Mouse (Mus musculus): Measurements from ENCODE around the gene Chrna7. TPM values are rescaled to one million over a fixed set of nuclear protein-coding genes. Genes with fewer than 3 reads are reported as not detected.

The Chrna7 gene
- under 1 TPM in 2 of 4 experiments, not detected in 2; 0.16 to 0.29 TPM for total RNA-seq (2022)

DNA sequence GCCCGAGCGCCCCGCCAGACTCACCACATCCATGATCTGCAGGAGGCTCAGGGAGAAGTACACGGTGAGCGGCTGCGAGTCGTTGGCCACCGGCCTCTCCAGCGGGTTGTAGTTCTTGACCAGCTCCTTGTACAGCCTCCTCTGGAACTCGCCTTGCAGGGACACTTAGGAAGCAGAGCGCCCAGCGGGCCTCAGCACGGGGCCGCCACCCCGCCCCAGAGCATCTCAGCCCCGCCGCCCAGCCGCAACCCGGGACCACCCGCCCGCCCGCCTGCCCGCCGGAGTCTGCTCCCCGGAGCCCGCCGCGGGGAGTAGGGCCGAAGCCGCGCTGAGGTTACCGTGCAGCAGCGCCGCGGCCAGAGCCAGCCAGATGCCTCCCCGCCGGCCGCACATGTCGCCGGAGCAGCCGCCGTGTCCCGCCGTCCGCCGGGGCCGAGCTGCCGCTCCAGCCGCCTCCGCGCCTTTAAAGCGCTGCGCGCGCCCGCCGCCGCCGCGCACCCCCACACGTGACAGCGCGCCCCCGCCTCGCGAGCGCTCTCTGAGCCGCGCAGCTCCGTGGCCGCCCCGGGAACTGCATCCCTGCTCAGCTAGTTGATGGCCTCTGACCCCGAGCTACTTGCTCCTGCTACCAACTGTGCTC, at the start of gene Chrna7:
Chrna7 (minus strand) TSS at position 486 of the 640 bp plus-strand sequence.
- peak; percentile 45 to 56 for DNase-seq (ENCODE audit: low spot score in 2 of 2)

DNA sequence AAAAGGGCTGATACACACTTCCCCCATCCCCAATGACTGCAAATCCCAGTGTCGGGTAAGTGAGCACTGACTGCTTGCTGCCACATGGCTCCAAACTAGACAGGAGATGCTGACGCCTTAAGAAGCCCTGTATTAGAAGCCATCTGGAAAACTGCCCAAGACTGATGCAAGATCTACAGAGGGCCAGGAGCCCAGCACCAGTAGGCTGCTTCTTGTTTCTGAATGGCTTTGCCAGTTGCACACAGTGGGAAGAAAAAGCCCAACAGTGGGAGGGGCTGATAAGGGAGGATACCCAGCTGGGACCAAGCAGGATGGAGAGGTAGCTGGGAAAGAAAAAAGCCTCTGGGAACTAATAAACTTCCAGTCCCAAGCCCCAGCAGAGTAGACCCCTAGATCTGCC, 37.0 kb upstream of the Chrna7 start:
- DNase-seq (ENCODE audit: low spot score in 2 of 2): no peak

DNA sequence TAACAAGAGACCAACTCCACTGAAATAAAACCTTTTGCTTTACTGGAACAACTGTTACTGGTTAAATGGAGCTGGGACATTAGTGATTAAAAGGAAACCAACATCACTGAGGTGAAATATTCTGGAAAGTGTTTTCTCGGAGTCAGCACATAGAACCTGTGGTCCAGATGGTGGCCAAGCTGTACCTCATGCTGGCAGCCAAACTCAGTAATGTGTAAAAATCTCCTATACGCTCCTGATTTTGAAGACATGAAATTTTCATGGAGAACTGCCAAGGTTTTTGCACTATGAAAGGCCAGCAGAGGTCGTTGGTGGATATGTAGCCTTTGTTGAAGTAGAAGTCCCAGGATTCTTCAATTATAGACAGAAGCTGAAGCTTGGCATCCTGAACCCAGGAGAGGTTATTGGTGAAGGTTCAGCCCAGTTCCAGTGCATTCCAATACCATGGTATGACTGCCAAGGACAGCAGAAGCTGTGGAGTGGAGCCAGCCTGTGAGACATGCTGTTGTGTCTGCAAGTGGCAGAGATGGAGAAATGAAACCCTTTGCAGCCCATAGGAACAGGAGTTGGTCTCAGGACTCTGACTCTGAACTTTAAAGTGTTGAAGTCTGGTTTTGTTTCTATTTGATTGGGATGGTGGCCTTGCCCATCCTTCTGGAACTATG, 25.6 kb upstream of the Chrna7 start:
- no peak for DNase-seq (ENCODE audit: low spot score in 2 of 2)

DNA sequence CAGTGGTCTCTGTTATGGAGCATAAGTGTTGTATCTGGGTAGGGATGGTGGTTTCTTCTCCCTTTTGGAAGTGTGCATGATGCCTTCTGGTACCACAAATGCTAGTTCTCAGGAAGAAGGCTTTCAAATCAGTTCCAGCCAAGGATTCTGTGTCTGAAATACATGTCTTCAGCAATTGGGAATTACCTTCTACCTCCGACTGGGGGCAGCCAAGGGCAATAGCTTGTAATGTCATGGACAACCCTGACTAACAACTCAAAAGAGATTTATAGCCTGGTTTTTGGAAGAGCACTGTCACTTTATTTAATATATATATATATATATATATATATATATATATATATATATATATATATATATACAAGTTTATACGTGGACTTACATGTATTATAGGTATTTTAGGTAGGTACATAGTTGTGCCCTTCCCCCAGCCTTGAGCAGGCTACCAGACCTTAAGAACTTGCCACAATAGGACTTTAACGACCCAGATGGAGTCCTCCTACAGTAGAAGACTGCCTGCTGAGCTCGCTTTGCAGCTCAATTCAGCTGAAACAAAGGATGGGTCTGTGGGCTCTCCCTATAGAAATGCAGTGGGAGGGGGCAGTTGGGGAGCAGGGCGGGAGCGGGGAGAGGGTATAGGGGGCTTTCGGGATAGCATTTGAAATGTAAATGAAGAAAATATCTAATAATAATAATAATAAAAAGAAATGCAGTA, 12.9 kb upstream of the Chrna7 start:
- no peak for DNase-seq (ENCODE audit: low spot score in 2 of 2)

DNA sequence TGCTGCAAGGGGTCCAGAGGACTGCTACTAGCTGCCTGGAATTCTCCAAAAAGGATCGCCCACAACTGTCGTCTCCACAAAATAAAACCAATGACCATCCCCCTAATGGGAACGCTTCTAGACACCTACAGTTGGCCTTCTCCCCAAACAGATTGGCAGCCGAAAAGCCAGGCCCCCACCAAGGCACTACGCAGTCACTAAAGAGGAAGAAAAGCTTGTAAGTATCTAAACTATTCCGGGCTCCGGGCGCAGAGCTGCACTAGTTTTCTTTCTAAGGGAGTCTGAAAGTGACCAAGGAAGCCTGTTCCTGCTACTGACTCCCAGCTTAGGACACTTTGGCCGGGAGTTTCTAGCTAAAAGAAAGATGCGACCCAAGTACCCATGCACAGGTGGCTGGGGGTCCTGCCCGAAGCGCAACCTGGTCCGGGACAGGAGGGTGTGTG, 707 bp downstream of the Chrna7 start:
- no peak for DNase-seq (ENCODE audit: low spot score in 2 of 2)

DNA sequence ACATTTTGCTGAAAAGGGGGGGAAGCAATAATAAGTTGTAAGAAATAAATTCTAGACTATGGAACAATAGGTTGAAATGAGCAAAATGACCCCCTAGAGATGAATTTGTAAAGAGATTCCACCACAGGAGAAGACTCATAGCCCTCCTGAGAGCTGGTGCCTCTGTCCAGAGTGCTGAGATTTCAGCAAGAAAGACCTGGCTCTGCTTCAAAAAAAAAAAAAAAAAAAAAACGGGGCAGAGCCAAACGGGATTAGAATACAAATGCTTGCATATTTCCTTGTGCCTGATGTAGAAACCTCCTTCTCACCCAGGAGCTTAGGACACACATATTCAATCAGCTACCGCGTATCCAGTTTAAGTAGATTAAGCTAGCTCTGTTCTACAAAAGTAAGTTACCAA, 2.9 kb downstream of the Chrna7 start:
- DNase-seq (ENCODE audit: low spot score in 2 of 2): no peak

DNA sequence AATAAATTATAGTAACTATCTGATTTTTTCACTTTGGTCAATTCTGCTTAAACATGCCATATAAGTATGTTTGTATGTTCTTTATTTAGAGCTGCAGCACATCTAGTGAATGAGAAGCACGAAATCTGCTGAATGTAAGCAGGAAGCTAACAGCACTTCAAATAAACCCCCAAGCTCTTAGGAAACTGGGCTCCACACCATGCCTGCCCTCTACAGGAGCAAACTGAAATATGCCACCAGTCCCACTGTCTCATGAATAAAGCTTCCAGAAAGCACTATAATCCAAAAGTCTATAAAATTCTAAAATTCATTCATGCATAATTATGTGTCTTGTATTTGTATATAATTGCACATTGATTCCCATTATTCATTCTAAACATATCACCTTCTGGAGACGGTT, 5.2 kb downstream of the Chrna7 start:
- DNase-seq (ENCODE audit: low spot score in 2 of 2): no peak

DNA sequence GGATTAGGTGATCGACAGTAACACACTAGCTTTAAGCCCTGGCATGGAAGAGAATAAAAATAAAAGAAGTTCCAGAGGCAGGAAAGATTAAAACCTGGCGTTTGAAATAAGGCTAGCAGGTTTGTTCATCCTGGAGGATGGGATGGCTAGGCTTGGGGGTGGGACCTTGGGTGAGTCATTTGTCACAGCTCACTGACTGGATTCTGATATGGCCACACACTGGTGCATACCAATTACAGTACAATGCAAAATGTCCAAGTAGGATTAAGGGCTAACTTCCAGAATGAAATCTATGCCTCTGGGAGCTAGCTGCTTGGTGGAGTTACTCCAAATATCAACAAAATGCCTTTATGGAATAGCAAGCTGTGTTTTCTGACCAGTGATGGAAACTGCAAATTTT, 16.8 kb downstream of the Chrna7 start:
- no peak for DNase-seq (ENCODE audit: low spot score in 2 of 2)

DNA sequence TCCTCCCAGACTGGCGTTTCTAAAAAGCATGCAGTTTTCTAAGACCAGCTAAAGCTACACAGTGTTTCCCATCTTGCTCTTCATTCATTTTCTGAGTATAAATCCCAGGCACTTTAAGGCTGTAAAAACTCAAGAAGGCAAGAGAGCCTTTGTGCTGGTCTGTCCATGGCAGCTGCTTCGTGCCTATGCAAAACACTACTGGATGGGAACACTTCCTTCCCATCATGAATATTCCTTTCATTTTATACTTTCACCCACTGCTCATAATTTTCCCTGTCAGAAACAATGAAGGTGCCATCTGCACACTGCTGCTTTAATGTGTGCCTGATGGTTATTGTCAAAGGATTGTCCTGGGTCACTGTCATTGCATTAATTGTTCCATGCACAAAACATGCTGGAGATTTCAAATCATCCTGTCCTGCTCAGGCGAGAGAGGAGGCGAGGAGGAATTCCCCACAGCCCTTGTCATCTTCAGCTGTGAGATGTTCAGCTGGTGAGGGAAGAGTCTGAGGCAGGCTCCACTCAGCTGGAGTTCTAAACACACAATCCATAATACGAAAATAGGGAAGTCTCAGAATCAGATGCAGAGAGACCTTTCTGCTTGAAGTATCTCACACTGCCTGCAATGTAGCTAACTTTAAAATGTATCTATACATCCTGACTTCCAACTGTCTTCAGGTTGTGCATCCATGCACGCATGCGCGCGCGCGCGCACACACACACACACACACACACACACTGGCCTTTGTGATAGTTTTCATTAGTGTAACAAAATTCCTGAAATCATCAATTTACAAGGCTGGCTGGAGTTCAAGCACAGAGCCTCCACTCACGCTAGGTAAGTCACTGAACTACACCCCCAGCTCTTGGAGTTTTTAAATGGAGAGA, 22.5 kb downstream of the Chrna7 start:
- no peak for DNase-seq (ENCODE audit: low spot score in 2 of 2)

DNA sequence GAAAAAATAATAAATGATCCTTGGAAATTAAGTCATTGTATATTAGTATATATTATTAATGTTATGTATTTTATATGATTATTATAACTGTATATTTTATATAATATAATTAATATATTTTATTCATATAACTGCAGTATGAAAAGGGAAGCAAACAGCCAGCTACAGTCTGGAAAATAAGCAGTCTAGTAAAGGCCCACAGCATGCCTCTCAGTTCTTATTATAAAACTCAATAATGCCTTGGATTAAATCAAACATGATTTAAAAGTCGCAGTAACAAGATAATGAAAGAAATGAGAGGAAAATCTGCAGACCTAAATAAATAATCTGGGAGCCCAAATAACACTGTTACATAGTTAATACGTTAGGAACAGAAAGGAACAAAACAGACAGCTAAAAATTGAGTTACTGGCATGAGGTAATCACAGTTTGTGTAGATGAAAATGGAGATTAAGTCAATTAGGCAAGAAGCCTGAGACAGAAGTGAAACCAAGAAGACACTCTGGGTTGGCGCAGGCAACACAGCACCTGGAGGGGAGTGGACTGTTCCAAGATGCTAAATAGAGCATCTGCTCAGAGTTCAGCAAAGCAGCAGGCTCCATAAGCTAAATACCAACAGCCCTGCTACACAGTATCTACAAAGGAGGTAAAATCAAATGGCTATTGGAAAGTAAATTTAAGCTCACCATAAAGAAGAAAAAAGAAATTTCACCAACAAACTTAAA, 42.1 kb downstream of the Chrna7 start:
- DNase-seq (ENCODE audit: low spot score in 2 of 2): no peak

DNA sequence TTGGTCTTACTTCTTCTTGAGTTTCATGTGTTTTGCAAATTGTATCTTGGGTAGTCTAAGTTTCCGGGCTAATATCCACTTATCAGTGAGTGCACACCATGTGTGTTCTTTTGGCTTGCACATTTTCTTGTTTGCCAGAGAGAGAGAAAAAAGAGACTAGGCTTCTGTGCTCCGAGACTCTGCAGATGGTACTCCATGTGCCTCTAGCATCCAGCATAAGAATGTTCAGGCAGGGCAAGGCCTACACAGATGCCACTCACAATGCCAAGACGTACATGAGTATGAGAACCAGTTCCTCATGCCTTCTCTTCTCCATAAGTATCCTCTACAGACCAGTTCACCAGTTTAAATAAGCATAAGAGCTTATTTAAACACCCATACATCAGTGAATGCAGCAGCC, 47.8 kb downstream of the Chrna7 start:
- DNase-seq (ENCODE audit: low spot score in 2 of 2): no peak

DNA sequence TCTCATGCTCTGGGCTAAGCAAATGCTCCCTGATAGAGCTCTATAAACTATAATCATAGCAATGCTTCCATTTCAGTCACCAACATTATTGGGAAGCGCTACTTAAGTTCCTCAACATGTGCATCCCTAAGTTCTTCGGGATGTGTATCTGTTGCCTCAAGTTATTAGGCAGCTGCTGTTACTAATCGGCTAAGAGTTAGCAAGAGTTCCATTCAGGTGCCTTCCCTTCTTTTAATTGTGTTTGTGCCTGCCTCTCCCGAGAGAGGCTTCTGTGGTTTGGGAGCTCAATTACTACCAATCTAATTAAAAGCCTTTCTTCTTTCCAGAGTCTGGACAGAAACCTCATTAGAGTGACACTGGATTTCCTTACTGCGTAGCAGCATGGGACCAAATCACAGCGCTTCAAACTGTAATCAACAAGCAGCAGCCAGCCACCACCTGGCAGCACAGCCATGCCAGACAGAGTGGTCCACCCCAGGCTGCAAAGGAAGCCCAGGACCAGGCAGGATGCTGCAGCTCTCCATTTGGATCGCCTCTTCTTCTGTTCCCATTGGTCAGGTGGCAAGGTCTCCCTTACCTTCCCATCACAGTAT, 50.0 kb downstream of the Chrna7 start:
- DNase-seq (ENCODE audit: low spot score in 2 of 2): no peak

DNA sequence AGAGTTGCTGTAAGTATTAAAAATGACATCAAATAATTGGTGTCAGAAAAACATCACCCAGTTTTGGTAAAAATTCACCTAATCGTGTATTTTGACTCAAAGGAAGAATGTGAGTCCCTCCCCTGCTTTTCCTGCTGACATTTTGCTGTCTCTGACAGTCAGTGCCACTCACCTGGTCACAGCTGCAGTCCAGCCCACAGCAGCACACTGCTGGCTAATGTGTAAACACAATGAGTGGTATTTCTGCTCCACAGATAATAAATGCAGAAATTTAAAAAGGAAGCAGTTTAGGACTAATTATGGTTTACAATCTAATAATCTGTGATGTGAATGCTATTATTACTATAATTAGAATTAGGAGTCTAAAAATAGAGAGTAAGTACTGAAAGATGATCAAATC, 59.1 kb downstream of the Chrna7 start:
- DNase-seq (ENCODE audit: low spot score in 2 of 2): no peak

DNA sequence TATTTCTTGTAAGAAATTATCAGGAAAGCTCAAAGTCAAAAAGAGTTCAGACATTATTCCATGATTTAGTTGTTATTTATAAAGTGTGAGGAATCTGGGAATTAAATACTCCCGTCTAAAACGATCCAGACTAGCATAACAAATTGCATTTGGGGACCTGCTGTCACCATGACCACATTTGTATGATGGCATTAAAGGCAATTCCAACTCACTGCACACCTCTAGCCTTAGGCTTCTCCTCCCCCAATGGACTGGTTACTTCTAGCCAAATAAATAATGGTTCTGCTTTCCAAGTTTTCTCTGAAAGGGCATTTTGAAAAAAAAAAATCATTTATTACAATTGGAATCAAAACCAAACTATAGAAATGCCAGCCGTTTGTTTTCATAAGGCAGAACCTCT, 63.6 kb downstream of the Chrna7 start:
- DNase-seq (ENCODE audit: low spot score in 2 of 2): no peak

DNA sequence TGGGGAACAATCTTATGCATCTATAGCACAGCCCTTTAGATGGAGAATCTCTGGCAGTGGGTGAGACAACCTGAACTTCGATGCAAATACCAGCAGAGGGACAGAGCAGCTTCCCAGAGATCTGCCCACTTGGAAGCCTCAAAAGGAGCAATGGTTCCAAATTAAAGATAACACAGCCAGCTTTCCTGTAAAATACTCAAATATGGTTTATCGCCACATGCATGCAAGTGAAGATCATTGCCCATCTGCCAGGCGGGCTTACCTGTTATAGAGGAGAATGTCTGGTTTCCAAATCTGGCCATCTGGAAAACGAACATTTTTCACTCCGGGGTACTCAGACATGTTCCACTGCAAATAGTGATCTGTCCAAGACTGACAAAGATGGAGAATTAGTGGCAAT, 64.0 kb downstream of the Chrna7 start:
- no peak for DNase-seq (ENCODE audit: low spot score in 2 of 2)

DNA sequence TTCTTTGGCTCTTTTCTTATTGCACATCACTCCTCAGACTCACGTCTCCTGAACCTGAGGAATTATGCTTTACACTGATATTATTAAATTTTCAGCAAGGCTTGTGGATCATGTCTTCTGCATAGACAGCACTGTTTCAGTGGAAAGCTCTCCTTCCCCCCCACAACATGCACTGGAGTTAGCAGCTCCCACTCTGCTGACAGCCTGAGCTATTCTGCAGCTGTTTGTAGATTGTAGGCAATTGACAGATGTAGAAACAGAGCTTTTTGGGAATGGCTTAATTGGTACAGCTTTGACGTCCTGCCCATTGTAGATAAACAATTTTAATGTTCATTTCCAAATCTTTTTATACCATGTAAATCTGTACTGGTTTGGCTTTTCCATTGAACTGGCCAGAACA, 89.8 kb downstream of the Chrna7 start:
- no peak for DNase-seq (ENCODE audit: low spot score in 2 of 2)

DNA sequence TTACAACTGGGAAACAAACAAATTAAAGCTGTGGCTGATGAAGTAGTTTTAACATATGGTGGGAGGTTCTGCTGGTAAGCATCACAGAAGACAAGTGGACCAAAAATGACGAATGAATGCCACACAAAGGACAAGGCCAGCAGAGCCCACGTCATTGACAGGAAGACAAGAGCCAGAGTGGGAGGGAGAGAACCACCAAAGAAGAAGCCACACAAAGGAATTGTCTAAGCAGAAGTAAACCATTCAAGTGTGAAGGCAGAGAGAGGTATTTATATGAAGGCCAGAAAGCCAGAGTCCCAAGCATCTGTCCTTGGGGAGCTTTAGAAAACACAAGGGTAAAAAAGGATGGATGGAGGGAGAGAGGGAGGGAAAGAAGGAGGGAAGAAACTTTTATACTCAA, 98.7 kb downstream of the Chrna7 start:
- DNase-seq (ENCODE audit: low spot score in 2 of 2): no peak

DNA sequence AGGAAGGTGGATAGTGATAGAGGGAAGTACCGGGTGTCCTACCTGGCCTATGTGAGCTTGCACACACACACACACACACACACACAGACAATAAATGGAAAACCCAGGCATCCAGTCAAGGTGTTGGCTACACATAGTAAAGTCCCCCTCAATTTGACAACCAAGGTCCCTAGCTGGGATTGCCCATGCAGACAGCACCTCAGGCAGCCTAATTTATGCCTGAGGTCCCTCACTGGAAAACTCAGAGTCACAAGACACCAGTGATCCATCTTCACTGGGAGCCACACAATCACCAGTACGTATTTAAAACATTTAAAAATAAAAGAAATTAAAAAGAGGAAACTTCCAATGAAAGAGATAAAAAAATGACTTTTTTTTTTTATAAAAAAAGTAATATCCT, 99.1 kb downstream of the Chrna7 start:
- no peak for DNase-seq (ENCODE audit: low spot score in 2 of 2)

DNA sequence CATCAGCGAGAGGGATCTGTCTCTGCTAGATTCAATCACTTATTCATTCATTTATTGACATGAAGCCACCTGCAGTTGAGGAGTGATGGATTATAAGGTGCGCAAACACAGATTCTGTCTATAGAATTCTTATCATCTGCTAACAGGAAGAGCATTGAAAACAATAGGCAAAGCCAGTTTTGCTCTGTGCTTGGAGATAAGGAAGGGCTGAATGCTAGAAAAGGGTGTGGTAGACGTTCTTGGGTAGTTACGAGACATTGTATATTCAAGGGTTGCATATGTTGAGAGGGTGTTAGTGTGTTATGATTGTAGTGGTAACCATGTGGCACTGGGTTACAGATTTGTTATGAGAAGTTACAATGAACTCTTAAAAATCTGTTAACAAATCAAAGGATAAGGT, 103.0 kb downstream of the Chrna7 start:
- DNase-seq (ENCODE audit: low spot score in 2 of 2): no peak

DNA sequence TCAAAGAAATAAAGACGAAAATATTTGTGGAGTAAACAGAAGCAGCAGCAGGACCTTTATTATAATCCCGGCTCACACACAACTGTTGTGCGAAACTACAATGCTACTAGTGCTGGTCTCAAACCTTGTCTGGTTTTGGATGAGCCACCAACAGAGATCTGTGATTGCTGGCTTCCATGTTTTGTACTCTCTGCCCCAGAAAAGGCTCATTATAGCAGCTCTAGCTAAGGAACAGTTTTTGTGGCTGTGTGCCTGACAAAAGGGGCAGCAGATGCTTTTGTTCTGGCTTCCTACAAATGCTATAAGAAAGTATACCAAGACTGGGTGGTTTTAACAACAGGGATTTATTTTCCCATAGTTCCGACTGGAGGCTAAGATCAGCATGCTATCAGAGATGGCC, 126.4 kb downstream of the Chrna7 start:
- no peak for DNase-seq (ENCODE audit: low spot score in 2 of 2)

Data from gastrocnemius, adult 8-10 months (tissue).